Mouse (Mus musculus): ENCODE measurements around the gene Nudt3. TPM values are rescaled to one million over a fixed set of nuclear protein-coding genes. Genes with fewer than 3 reads are reported as not detected.
A peak's percentile ranks its signal among the peaks of the same experiment; 100 is the strongest.

Nudt3 gene
- polyA plus RNA-seq, 1 experiment from 2014 or later: 269 TPM

GRCm38 (mm10) chr17:27626681-27627080, 3.4 kb upstream of the Nudt3 start:
- Histone ChIP-seq H3K4me2 (ENCODE audit: low read length) (no peak overlapping the region), H3K36me3 (ENCODE audit: control insufficient read depth, insufficient read depth, low read length) (peaks cover 20% of the 10 kb centered on the region), H3K4me1 (ENCODE audit: control insufficient read depth, insufficient read depth, low read depth, low read length) (peaks cover 5% of the 10 kb centered on the region), H3K9ac (ENCODE audit: low read depth, low read length) (no peak overlapping the region), H3K9me3 (ENCODE audit: control insufficient read depth, low read length) (no peaks in the 10 kb centered on the region), H3K27me3 (replicated peaks; ENCODE audit: control insufficient read depth, insufficient read depth, low read length) (no peaks in the 10 kb centered on the region), H3K4me3 (ENCODE audit: low read length) (no peak overlapping the region), H3K27ac (ENCODE audit: low read depth, low read length) (no peak overlapping the region; the same call in 1 of the 2 replicates)
- WGBS: 7% methylated on average over 5 of the region's 5 CpGs
- ATAC-seq: peak; percentile 70

GRCm38 (mm10) chr17:27625455-27626251, 2.4 kb upstream of the Nudt3 start:
- peaks cover 11% of the 10 kb centered on the region for H3K4me1 ChIP-seq (ENCODE audit: control insufficient read depth, insufficient read depth, low read depth, low read length)
- H3K27me3 ChIP-seq (replicated peaks; ENCODE audit: control insufficient read depth, insufficient read depth, low read length): no peaks in the 10 kb centered on the region
- ATAC-seq: no peak
- peaks cover 10% of the 10 kb centered on the region for H3K36me3 ChIP-seq (ENCODE audit: control insufficient read depth, insufficient read depth, low read length)
- no peak overlapping the region for H3K9ac ChIP-seq (ENCODE audit: low read depth, low read length)
- H3K27ac ChIP-seq (ENCODE audit: low read depth, low read length): peak overlapping the region; percentile 9; the same call in 1 of the 2 replicates
- H3K9me3 ChIP-seq (ENCODE audit: control insufficient read depth, low read length): no peaks in the 10 kb centered on the region
- WGBS: 43% methylated on average over 7 of the region's 7 CpGs
- H3K4me2 ChIP-seq (ENCODE audit: low read length): no peak overlapping the region
- H3K4me3 ChIP-seq (ENCODE audit: low read length): no peak overlapping the region

GRCm38 (mm10) chr17:27622611-27623359, 510 bp downstream of the Nudt3 start:
- H3K9ac ChIP-seq (ENCODE audit: low read depth, low read length): peak overlapping the region; percentile 99
- peak overlapping the region; percentile 98 for H3K27ac ChIP-seq (ENCODE audit: low read depth, low read length)

GRCm38 (mm10) chr17:27621705-27622531, 1.4 kb downstream of the Nudt3 start:
- H3K9ac ChIP-seq (ENCODE audit: low read depth, low read length): peak overlapping the region; percentile 99
- WGBS: 2% methylated on average over 23 of the region's 23 CpGs
- peak overlapping the region; percentile 97 for H3K4me3 ChIP-seq (ENCODE audit: low read length)
- H3K9me3 ChIP-seq (ENCODE audit: control insufficient read depth, low read length): no peaks in the 10 kb centered on the region
- ATAC-seq: no peak
- 0 out of 2 replicates have a peak, but pooled peaks cover 2% of the 10 kb centered on the region for H3K36me3 ChIP-seq (ENCODE audit: control insufficient read depth, insufficient read depth, low read length)
- peak overlapping the region; percentile 98 for H3K27ac ChIP-seq (ENCODE audit: low read depth, low read length)
- no peaks in the 10 kb centered on the region for H3K27me3 ChIP-seq (replicated peaks; ENCODE audit: control insufficient read depth, insufficient read depth, low read length)
- peaks cover 30% of the 10 kb centered on the region for H3K4me1 ChIP-seq (ENCODE audit: control insufficient read depth, insufficient read depth, low read depth, low read length)
- H3K4me2 ChIP-seq (ENCODE audit: low read length): peak overlapping the region; percentile 81

More at GRCm38 (mm10) chr17:27622611-27623359, 510 bp downstream of the Nudt3 start:
- peak overlapping the region; percentile 81 for H3K4me2 ChIP-seq (ENCODE audit: low read length)
- ATAC-seq: peak; percentile 41
- no peaks in the 10 kb centered on the region for H3K27me3 ChIP-seq (replicated peaks; ENCODE audit: control insufficient read depth, insufficient read depth, low read length)
- 0% methylated on average over 63 of the region's 80 CpGs for WGBS
- 0 out of 2 replicates have a peak, but pooled peaks cover 2% of the 10 kb centered on the region for H3K36me3 ChIP-seq (ENCODE audit: control insufficient read depth, insufficient read depth, low read length)
- peak overlapping the region; percentile 97 for H3K4me3 ChIP-seq (ENCODE audit: low read length)
- peaks cover 30% of the 10 kb centered on the region for H3K4me1 ChIP-seq (ENCODE audit: control insufficient read depth, insufficient read depth, low read depth, low read length)
- no peaks in the 10 kb centered on the region for H3K9me3 ChIP-seq (ENCODE audit: control insufficient read depth, low read length)

- H3K9ac ChIP-seq (ENCODE audit: low read depth, low read length): peak overlapping the region; percentile 99
- H3K4me3 ChIP-seq (ENCODE audit: low read length): peak overlapping the region; percentile 97
- H3K4me1 ChIP-seq (ENCODE audit: control insufficient read depth, insufficient read depth, low read depth, low read length): peaks cover 30% of the 10 kb centered on the region
- no peak for ATAC-seq
- 0 out of 2 replicates have a peak, but pooled peaks cover 2% of the 10 kb centered on the region for H3K36me3 ChIP-seq (ENCODE audit: control insufficient read depth, insufficient read depth, low read length)
- no peaks in the 10 kb centered on the region for H3K9me3 ChIP-seq (ENCODE audit: control insufficient read depth, low read length)
- WGBS: 18% methylated on average over 8 of the region's 8 CpGs
- no peaks in the 10 kb centered on the region for H3K27me3 ChIP-seq (replicated peaks; ENCODE audit: control insufficient read depth, insufficient read depth, low read length)
- H3K4me2 ChIP-seq (ENCODE audit: low read length): peak overlapping the region; percentile 81
- H3K27ac ChIP-seq (ENCODE audit: low read depth, low read length): peak overlapping the region; percentile 60
Observed at GRCm38 (mm10) chr17:27621161-27621560, 2.1 kb downstream of the Nudt3 start.

GRCm38 (mm10) chr17:27615388-27615787, 7.9 kb downstream of the Nudt3 start:
- H3K4me1 ChIP-seq (ENCODE audit: control insufficient read depth, insufficient read depth, low read depth, low read length): peaks cover 43% of the 10 kb centered on the region
- ATAC-seq: no peak

GRCm38 (mm10) chr17:27613016-27613415, 10.3 kb downstream of the Nudt3 start:
- Histone ChIP-seq H3K9ac (ENCODE audit: low read depth, low read length) (no peak overlapping the region), H3K27ac (ENCODE audit: low read depth, low read length) (no peak overlapping the region), H3K36me3 (ENCODE audit: control insufficient read depth, insufficient read depth, low read length) (no peaks in the 10 kb centered on the region), H3K4me3 (ENCODE audit: low read length) (no peak overlapping the region), H3K4me1 (ENCODE audit: control insufficient read depth, insufficient read depth, low read depth, low read length) (peaks cover 30% of the 10 kb centered on the region), H3K9me3 (ENCODE audit: control insufficient read depth, low read length) (no peaks in the 10 kb centered on the region), H3K27me3 (replicated peaks; ENCODE audit: control insufficient read depth, insufficient read depth, low read length) (no peaks in the 10 kb centered on the region), H3K4me2 (ENCODE audit: low read length) (no peak overlapping the region)
- ATAC-seq: no peak
- 52% methylated on average over 4 of the region's 4 CpGs for WGBS

More at GRCm38 (mm10) chr17:27615388-27615787, 7.9 kb downstream of the Nudt3 start:
- Histone ChIP-seq H3K4me2 (ENCODE audit: low read length) (no peak overlapping the region), H3K9me3 (ENCODE audit: control insufficient read depth, low read length) (no peaks in the 10 kb centered on the region), H3K9ac (ENCODE audit: low read depth, low read length) (no peak overlapping the region), H3K36me3 (ENCODE audit: control insufficient read depth, insufficient read depth, low read length) (0 out of 2 replicates have a peak, but pooled peaks cover 2% of the 10 kb centered on the region), H3K27me3 (replicated peaks; ENCODE audit: control insufficient read depth, insufficient read depth, low read length) (no peaks in the 10 kb centered on the region), H3K4me3 (ENCODE audit: low read length) (no peak overlapping the region), H3K27ac (ENCODE audit: low read depth, low read length) (no peak overlapping the region)
- 85% methylated on average over 7 of the region's 7 CpGs for WGBS

GRCm38 (mm10) chr17:27611994-27612393, 11.3 kb downstream of the Nudt3 start:
- Histone ChIP-seq H3K36me3 (ENCODE audit: control insufficient read depth, insufficient read depth, low read length) (no peaks in the 10 kb centered on the region), H3K9ac (ENCODE audit: low read depth, low read length) (no peak overlapping the region), H3K9me3 (ENCODE audit: control insufficient read depth, low read length) (no peaks in the 10 kb centered on the region), H3K4me2 (ENCODE audit: low read length) (no peak overlapping the region), H3K4me3 (ENCODE audit: low read length) (no peak overlapping the region), H3K27ac (ENCODE audit: low read depth, low read length) (no peak overlapping the region), H3K4me1 (ENCODE audit: control insufficient read depth, insufficient read depth, low read depth, low read length) (peaks cover 30% of the 10 kb centered on the region), H3K27me3 (replicated peaks; ENCODE audit: control insufficient read depth, insufficient read depth, low read length) (no peaks in the 10 kb centered on the region)
- no peak for ATAC-seq
- WGBS: 79% methylated on average over 5 of the region's 5 CpGs
